Mouse (Mus musculus) heart, embryonic 16.5 days (tissue): ENCODE measurements around the gene Serpina3m. TPM values are rescaled to one million over a fixed set of nuclear protein-coding genes. Genes with fewer than 3 reads are reported as not detected.
"Not testable (repeated sequence)": the region's sequence is repeated elsewhere in the genome, so short reads cannot be mapped to it uniquely, and the experiment has no call there.

ENCODE experiments used
- ATAC-seq: fragments of 200-750 bp; cut with Nextera tagmentation; replicated peaks from 2 replicates; pipeline ENCODE4 v1.8.0; 2017; ENCODE audit warnings: moderate number of reproducible peaks; ENCODE audit not compliant: insufficient read depth, low FRiP score; ENCODE audit errors: extremely low read depth
- H3K27ac ChIP-seq: fragments of 300-500 bp; sonication (generic); 2 replicates; pipeline ENCODE4 v1.5.1; 2014; ENCODE audit warnings: mild to moderate bottlenecking, low read length, control low read depth, moderate library complexity
- H3K27me3 ChIP-seq: fragments of 300-500 bp; sonication (generic); 2 replicates; pipeline ENCODE4 v1.6.1; 2014; ENCODE audit warnings: low read length, mixed read lengths; ENCODE audit not compliant: control insufficient read depth, insufficient read depth
- H3K36me3 ChIP-seq: fragments of 300-500 bp; sonication (generic); 2 replicates; pipeline ENCODE4 v1.6.1; 2014; ENCODE audit not compliant: control insufficient read depth, insufficient read depth
- H3K4me1 ChIP-seq: fragments of 300-500 bp; sonication (generic); 2 replicates; pipeline ENCODE4 v1.6.1; 2014; ENCODE audit warnings: low read length, mixed read lengths; ENCODE audit not compliant: control insufficient read depth, insufficient read depth
- H3K4me2 ChIP-seq: fragments of 300-500 bp; sonication (generic); 2 replicates; pipeline ENCODE4 v1.6.1; 2014; ENCODE audit warnings: low read depth, mild to moderate bottlenecking, control low read depth, low read length
- H3K4me3 ChIP-seq: fragments of 300-500 bp; sonication (generic); 2 replicates; pipeline ENCODE4 v1.5.1; 2014; ENCODE audit warnings: mild to moderate bottlenecking, control low read depth, low read length
- H3K9ac ChIP-seq: fragments of 300-500 bp; sonication (generic); 2 replicates; pipeline ENCODE4 v1.6.1; 2014; ENCODE audit warnings: low read length, control low read depth
- H3K9me3 ChIP-seq: fragments of 300-500 bp; sonication (generic); replicated peaks from 2 replicates; pipeline ENCODE4 v1.6.1; 2016; ENCODE audit warnings: low read length; ENCODE audit not compliant: control insufficient read depth
- WGBS: fragments of 180-500 bp; shearing (Covaris S2); extraction: QIAGEN DNeasy Blood & Tissue Kit; methylation state at CpG from one replicate; pipeline ENCODE4 v1.1.7; 2014; 5-methylcytosine and 5-hydroxymethylcytosine counted together
- polyA plus RNA-seq: library from polyadenylated mRNA; unstranded; fragments of >200 nt; fragmentation: Nextera tagmentation; extraction: Ambion mirVana; gene quantifications from 2 replicates; pipeline ENCODE4 v1.2.1, GENCODE M21; 2015

The Serpina3m gene
- not detected in 2 replicates for polyA plus RNA-seq

GRCm38 (mm10) chr12:104338226-104338625 is at the start of gene Serpina3m, which contains the start of gene Serpina3k:
Gene Serpina3m (plus strand): TSS chr12:104338486.
Gene Serpina3k (plus strand): TSS chr12:104338486.
- H3K36me3 ChIP-seq, H3K4me1 ChIP-seq, H3K27me3 ChIP-seq, H3K27ac ChIP-seq, ATAC-seq, H3K9ac ChIP-seq, H3K4me3 ChIP-seq, H3K4me2 ChIP-seq, H3K9me3 ChIP-seq: not testable (repeated sequence)
- WGBS, result 68% methylated on average over 3 of the region's 3 CpGs

GRCm38 (mm10) chr12:104289872-104290271 is 48.4 kb upstream of the Serpina3m start:
- Histone ChIP-seq H3K27ac (no peak overlapping the region), H3K27me3 (no peaks in the 10 kb centered on the region), H3K4me1 (no peaks in the 10 kb centered on the region), H3K9ac (no peak overlapping the region), H3K36me3 (no peaks in the 10 kb centered on the region), H3K4me3 (no peak overlapping the region), H3K4me2 (no peak overlapping the region), H3K9me3 (no peaks in the 10 kb centered on the region)
- ATAC-seq, result no peak
- WGBS, result 39% methylated on average over 4 of the region's 4 CpGs

- no peaks in the 10 kb centered on the region for H3K36me3 ChIP-seq
- no peak overlapping the region for H3K27ac ChIP-seq
- ATAC-seq, result no peak
- H3K27me3 ChIP-seq, result no peaks in the 10 kb centered on the region
- H3K4me2 ChIP-seq, result no peak overlapping the region
- H3K4me3 ChIP-seq, result no peak overlapping the region
- H3K9ac ChIP-seq, result no peak overlapping the region
- H3K9me3 ChIP-seq, result no peaks in the 10 kb centered on the region
- 71% methylated on average over 2 of the region's 2 CpGs for WGBS
- no peaks in the 10 kb centered on the region for H3K4me1 ChIP-seq
These were observed 44.3 kb upstream of the Serpina3m start for GRCm38 (mm10) chr12:104293963-104294362.

- Histone ChIP-seq H3K27ac (no peak overlapping the region), H3K4me2 (no peak overlapping the region), H3K4me3 (no peak overlapping the region), H3K27me3 (no peaks in the 10 kb centered on the region), H3K4me1 (no peaks in the 10 kb centered on the region), H3K9ac (no peak overlapping the region), H3K9me3 (no peaks in the 10 kb centered on the region), H3K36me3 (no peaks in the 10 kb centered on the region)
- WGBS, result 92% methylated on average over 2 of the region's 2 CpGs
- no peak for ATAC-seq
These were observed 40.2 kb upstream of the Serpina3m start for GRCm38 (mm10) chr12:104298049-104298448.

- Histone ChIP-seq H3K4me2 (no peak overlapping the region), H3K9ac (no peak overlapping the region), H3K27ac (no peak overlapping the region), H3K27me3 (no peaks in the 10 kb centered on the region), H3K9me3 (0 out of 2 replicates have a peak, but pooled peaks cover 2% of the 10 kb centered on the region), H3K4me3 (no peak overlapping the region), H3K4me1 (no peaks in the 10 kb centered on the region), H3K36me3 (no peaks in the 10 kb centered on the region)
- ATAC-seq, result no peak
- WGBS, result 66% methylated on average over 4 of the region's 4 CpGs
These were observed 32.3 kb upstream of the Serpina3m start for GRCm38 (mm10) chr12:104305991-104306390.

GRCm38 (mm10) chr12:104314253-104314652 is 24.0 kb upstream of the Serpina3m start, which contains the start of gene Serpina3j:
Gene Serpina3j (plus strand): TSS chr12:104314553.
- H3K36me3 ChIP-seq, result no peaks in the 10 kb centered on the region
- H3K4me1 ChIP-seq, result no peaks in the 10 kb centered on the region
- ATAC-seq, result no peak
- H3K9ac ChIP-seq, result no peak within 1 kb of the TSS
- H3K4me2 ChIP-seq, result no peak within 1 kb of the TSS
- H3K9me3 ChIP-seq, result peaks cover 5% of the 10 kb centered on the region; the same call in 1 of the 2 replicates
- no peak within 1 kb of the TSS for H3K4me3 ChIP-seq
- no peak within 1 kb of the TSS for H3K27ac ChIP-seq
- peaks cover 2% of the 10 kb centered on the region; the same call in 1 of the 2 replicates for H3K27me3 ChIP-seq
- 65% methylated on average over 1 of the region's 1 CpGs for WGBS

- no peak for ATAC-seq
- H3K36me3 ChIP-seq, result no peaks in the 10 kb centered on the region
- H3K27me3 ChIP-seq, result no peaks in the 10 kb centered on the region
- WGBS, result 63% methylated on average over 1 of the region's 1 CpGs
- no peak overlapping the region for H3K9ac ChIP-seq
- no peak overlapping the region for H3K4me3 ChIP-seq
- no peaks in the 10 kb centered on the region for H3K9me3 ChIP-seq
- H3K4me1 ChIP-seq, result no peaks in the 10 kb centered on the region
- no peak overlapping the region for H3K4me2 ChIP-seq
- H3K27ac ChIP-seq, result no peak overlapping the region
These were observed 15.8 kb upstream of the Serpina3m start for GRCm38 (mm10) chr12:104322454-104322853.

- 42% methylated on average over 1 of the region's 1 CpGs for WGBS
- Histone ChIP-seq H3K36me3 (no peaks in the 10 kb centered on the region), H3K4me2 (no peak overlapping the region), H3K27me3 (no peaks in the 10 kb centered on the region), H3K9me3 (0 out of 2 replicates have a peak, but pooled peaks cover 2% of the 10 kb centered on the region), H3K27ac (no peak overlapping the region), H3K4me3 (no peak overlapping the region), H3K9ac (no peak overlapping the region), H3K4me1 (no peaks in the 10 kb centered on the region)
- no peak for ATAC-seq
These were observed 6.6 kb upstream of the Serpina3m start for GRCm38 (mm10) chr12:104331701-104332100.

- H3K36me3 ChIP-seq, H3K9ac ChIP-seq, ATAC-seq, H3K4me1 ChIP-seq, H3K9me3 ChIP-seq, H3K27me3 ChIP-seq, H3K4me3 ChIP-seq, H3K27ac ChIP-seq, H3K4me2 ChIP-seq: not testable (repeated sequence)
These were observed 1.4 kb upstream of the Serpina3m start for GRCm38 (mm10) chr12:104336873-104337272.
